Mouse (Mus musculus) olfactory bulb, adult 2 months (tissue): Measurements from ENCODE around the gene Pknox2.

ENCODE experiments used
- CTCF ChIP-seq: fragments of 200-500 bp; IDR thresholded peaks from 2 replicates; pipeline ENCODE4 v1.5.1; 2012; ENCODE audit warnings: low read depth, mild to moderate bottlenecking, low read length, moderate library complexity; ENCODE audit not compliant: insufficient read depth
- POLR2A ChIP-seq: fragments of 200-500 bp; IDR thresholded peaks from 2 replicates; pipeline ENCODE4 v1.6.1; 2012; ENCODE audit warnings: mild to moderate bottlenecking, low read depth, low read length, moderate library complexity; ENCODE audit not compliant: insufficient read depth

DNA sequence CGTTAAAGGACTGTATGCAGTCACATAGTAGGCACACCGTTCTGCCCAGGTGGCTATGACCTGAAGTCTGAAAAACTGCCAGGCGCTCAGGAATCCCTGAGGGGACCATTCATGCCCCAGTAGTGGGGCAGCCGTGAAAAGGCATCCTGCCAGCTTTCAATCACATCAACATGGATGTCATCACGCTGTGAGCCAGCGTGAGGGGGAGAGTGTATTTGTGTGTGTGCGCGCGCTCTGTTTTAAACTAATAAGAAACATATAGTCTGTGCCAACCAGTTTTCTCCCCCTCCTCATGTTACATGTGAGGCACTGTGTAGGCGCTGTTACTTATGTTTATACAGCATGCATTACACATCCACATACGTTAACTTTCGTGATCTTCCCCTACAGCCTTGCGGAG, 10.9 kb downstream of the Pknox2 start:
- TF ChIP-seq CTCF (no peak), POLR2A (no peak)
